Mouse (Mus musculus): ENCODE results near the gene Hist2h3c1. TPM values are rescaled to one million over a fixed set of nuclear protein-coding genes. Genes with fewer than 3 reads are reported as not detected.

Hist2h3c1 gene
- total and polyA plus RNA-seq, 3 experiments: not detected

DNA sequence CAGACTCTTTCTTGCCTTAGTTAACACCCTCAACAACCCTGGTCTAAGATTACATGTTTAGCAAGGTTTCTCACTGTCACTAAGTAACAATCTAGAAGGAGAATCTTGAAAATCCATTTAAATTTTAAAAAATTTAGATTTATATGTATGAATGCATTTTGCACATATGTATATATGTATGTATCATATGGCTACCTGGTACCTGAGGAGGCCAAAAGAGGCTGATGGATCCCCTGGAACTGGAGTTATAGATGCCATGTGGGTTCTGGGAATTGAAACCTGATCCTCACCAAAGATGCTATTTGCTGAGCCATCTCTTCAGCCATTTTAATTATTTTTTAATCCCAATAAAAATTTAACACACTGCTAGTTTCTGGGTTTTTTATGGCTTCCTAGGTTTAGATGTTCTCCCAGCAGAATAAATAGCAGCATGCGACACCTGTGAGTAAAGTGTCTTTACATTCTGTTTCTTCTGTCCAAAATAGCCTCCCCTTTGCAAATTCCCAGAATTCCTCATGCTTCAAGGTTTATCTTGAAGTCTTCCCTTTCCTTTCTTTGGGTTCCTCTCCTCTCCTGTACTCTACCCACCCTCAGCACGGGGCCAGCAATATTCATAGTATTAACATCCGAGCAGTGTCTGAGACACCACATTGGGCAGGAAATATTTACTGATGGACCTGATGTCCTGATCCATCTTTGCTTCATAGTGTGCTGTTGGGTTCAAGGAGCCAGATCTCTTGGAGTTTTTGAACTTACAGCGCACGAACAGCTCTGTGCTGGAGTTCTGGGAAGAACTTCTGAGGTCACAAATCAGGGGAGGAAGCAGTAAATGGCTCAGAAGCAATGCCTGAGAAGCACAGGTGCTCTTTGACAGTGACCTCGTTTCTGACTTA lies 1.9 kb downstream of the Hist2h3c1 start:
- H3K27me3 ChIP-seq (ENCODE audit: control insufficient read depth, insufficient read depth, low read length): no peaks in the 10 kb centered on the region
- H3K27ac ChIP-seq: no peak overlapping the region
- H3K79me2 ChIP-seq (replicated peaks; ENCODE audit: control insufficient read depth, insufficient read depth, low read length): no peaks in the 10 kb centered on the region
- intact Hi-C loops (cut with DNase I): loop anchor here (1.0 kb wide), 1 partner anchor 11 kb away; no protein-coding TSS in a partner anchor
- H3K4me3 ChIP-seq: no peak overlapping the region
- no peak overlapping the region for H3K9ac ChIP-seq (ENCODE audit: low read depth, low read length)
- peaks cover 5% of the 10 kb centered on the region for H3K4me1 ChIP-seq (ENCODE audit: control insufficient read depth, insufficient read depth, low read length)
- TF ChIP-seq POLR2A (IDR thresholded peaks at IDR 0.05; ENCODE audit: insufficient read depth, low read depth, low read length) (no peak), EP300 (IDR thresholded peaks at IDR 0.05; ENCODE audit: insufficient read depth, low read depth, low read length) (no peak), CTCF (IDR thresholded peaks at IDR 0.05) (no peak)
- DNase-seq: no peak
- WGBS: 58% methylated on average over 6 of the region's 6 CpGs
- H3K36me3 ChIP-seq (ENCODE audit: control insufficient read depth, insufficient read depth, low read length): peaks cover 7% of the 10 kb centered on the region

DNA sequence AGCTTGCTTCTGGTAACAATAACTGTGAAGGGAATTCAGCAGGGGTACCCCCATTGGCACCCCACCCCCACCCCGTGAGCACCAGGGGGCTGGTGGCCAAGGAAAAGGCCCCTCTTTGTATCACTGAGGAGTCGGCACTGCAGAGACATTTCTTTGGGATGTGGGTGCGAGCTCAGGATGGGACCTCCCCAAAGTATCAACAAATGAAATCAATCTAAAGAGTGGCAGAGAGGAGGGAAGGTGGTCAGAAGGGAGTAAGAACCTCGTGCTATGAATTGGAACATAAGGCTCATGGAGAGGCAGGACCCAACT lies 2.5 kb downstream of the Hist2h3c1 start:
- 63% methylated on average over 4 of the region's 4 CpGs for WGBS
- Histone ChIP-seq H3K79me2 (replicated peaks; ENCODE audit: control insufficient read depth, insufficient read depth, low read length) (no peaks in the 10 kb centered on the region), H3K4me1 (ENCODE audit: control insufficient read depth, insufficient read depth, low read length) (peaks cover 3% of the 10 kb centered on the region), H3K27ac (no peak overlapping the region), H3K4me3 (no peak overlapping the region), H3K36me3 (ENCODE audit: control insufficient read depth, insufficient read depth, low read length) (peaks cover 2% of the 10 kb centered on the region; the same call in 1 of the 2 replicates), H3K9ac (ENCODE audit: low read depth, low read length) (no peak overlapping the region), H3K27me3 (ENCODE audit: control insufficient read depth, insufficient read depth, low read length) (no peaks in the 10 kb centered on the region)
- intact Hi-C loops (cut with DNase I): loop anchor here (1.0 kb wide), 1 partner anchor 10 kb away; no protein-coding TSS in a partner anchor
- TF ChIP-seq EP300 (IDR thresholded peaks at IDR 0.05; ENCODE audit: insufficient read depth, low read depth, low read length) (no peak), CTCF (IDR thresholded peaks at IDR 0.05) (no peak), POLR2A (IDR thresholded peaks at IDR 0.05; ENCODE audit: insufficient read depth, low read depth, low read length) (no peak)
- no peak for DNase-seq

GRCm38 (mm10) chr3:96250890-96251289 lies 4.4 kb downstream of the Hist2h3c1 start:
- intact Hi-C loops (cut with DNase I): no loop called here
- WGBS: 71% methylated on average over 3 of the region's 3 CpGs
- no peak for DNase-seq
- Histone ChIP-seq H3K27me3 (ENCODE audit: control insufficient read depth, insufficient read depth, low read length) (no peaks in the 10 kb centered on the region), H3K27ac (no peak overlapping the region), H3K79me2 (replicated peaks; ENCODE audit: control insufficient read depth, insufficient read depth, low read length) (no peaks in the 10 kb centered on the region), H3K4me1 (ENCODE audit: control insufficient read depth, insufficient read depth, low read length) (no peaks in the 10 kb centered on the region), H3K36me3 (ENCODE audit: control insufficient read depth, insufficient read depth, low read length) (peaks cover 2% of the 10 kb centered on the region; the same call in 1 of the 2 replicates), H3K9ac (ENCODE audit: low read depth, low read length) (no peak overlapping the region), H3K4me3 (no peak overlapping the region)
- no peak for TF ChIP-seq EP300 (IDR thresholded peaks at IDR 0.05; ENCODE audit: insufficient read depth, low read depth, low read length)
- no peak for TF ChIP-seq CTCF (IDR thresholded peaks at IDR 0.05)
- no peak for TF ChIP-seq POLR2A (IDR thresholded peaks at IDR 0.05; ENCODE audit: insufficient read depth, low read depth, low read length)

- 83% methylated on average over 3 of the region's 3 CpGs for WGBS
- Histone ChIP-seq H3K27ac (no peak overlapping the region), H3K4me3 (no peak overlapping the region), H3K36me3 (ENCODE audit: control insufficient read depth, insufficient read depth, low read length) (peaks cover 2% of the 10 kb centered on the region; the same call in 1 of the 2 replicates), H3K9ac (ENCODE audit: low read depth, low read length) (no peak overlapping the region), H3K4me1 (ENCODE audit: control insufficient read depth, insufficient read depth, low read length) (peaks cover 2% of the 10 kb centered on the region; the same call in 1 of the 2 replicates), H3K79me2 (replicated peaks; ENCODE audit: control insufficient read depth, insufficient read depth, low read length) (no peaks in the 10 kb centered on the region), H3K27me3 (ENCODE audit: control insufficient read depth, insufficient read depth, low read length) (no peaks in the 10 kb centered on the region)
- TF ChIP-seq EP300 (IDR thresholded peaks at IDR 0.05; ENCODE audit: insufficient read depth, low read depth, low read length) (no peak), POLR2A (IDR thresholded peaks at IDR 0.05; ENCODE audit: insufficient read depth, low read depth, low read length) (no peak), CTCF (IDR thresholded peaks at IDR 0.05) (no peak)
- intact Hi-C loops (cut with DNase I): no loop called here
- DNase-seq: no peak
Measured at GRCm38 (mm10) chr3:96251787-96252186, 5.3 kb downstream of the Hist2h3c1 start.

- H3K4me3 ChIP-seq: no peak overlapping the region
- no peaks in the 10 kb centered on the region for H3K27me3 ChIP-seq (ENCODE audit: control insufficient read depth, insufficient read depth, low read length)
- no peaks in the 10 kb centered on the region for H3K79me2 ChIP-seq (replicated peaks; ENCODE audit: control insufficient read depth, insufficient read depth, low read length)
- DNase-seq: no peak
- intact Hi-C loops (cut with DNase I): no loop called here
- TF ChIP-seq CTCF (IDR thresholded peaks at IDR 0.05) (no peak), POLR2A (IDR thresholded peaks at IDR 0.05; ENCODE audit: insufficient read depth, low read depth, low read length) (no peak), EP300 (IDR thresholded peaks at IDR 0.05; ENCODE audit: insufficient read depth, low read depth, low read length) (no peak)
- peaks cover 2% of the 10 kb centered on the region; the same call in 1 of the 2 replicates for H3K4me1 ChIP-seq (ENCODE audit: control insufficient read depth, insufficient read depth, low read length)
- H3K27ac ChIP-seq: no peak overlapping the region
- 65% methylated on average over 10 of the region's 10 CpGs for WGBS
- no peak overlapping the region for H3K9ac ChIP-seq (ENCODE audit: low read depth, low read length)
- H3K36me3 ChIP-seq (ENCODE audit: control insufficient read depth, insufficient read depth, low read length): no peaks in the 10 kb centered on the region
Measured at GRCm38 (mm10) chr3:96254683-96255355, 8.3 kb downstream of the Hist2h3c1 start.
